Mouse (Mus musculus) embryonic fibroblast, embryonic 13.5 days (primary cell): ENCODE results near the gene Ccdc183.

Source experiments
- CTCF ChIP-seq: IDR thresholded peaks from 2 replicates; pipeline ENCODE4 v1.5.1; 2011; ENCODE audit warnings: mild to moderate bottlenecking, control low read depth, low read length, moderate library complexity, borderline replicate concordance; ENCODE audit not compliant: insufficient read depth
- POLR2A ChIP-seq: IDR thresholded peaks from 2 replicates; pipeline ENCODE4 v1.6.1; 2011; ENCODE audit warnings: low read depth, mild to moderate bottlenecking, control low read depth, low read length, moderate library complexity

DNA sequence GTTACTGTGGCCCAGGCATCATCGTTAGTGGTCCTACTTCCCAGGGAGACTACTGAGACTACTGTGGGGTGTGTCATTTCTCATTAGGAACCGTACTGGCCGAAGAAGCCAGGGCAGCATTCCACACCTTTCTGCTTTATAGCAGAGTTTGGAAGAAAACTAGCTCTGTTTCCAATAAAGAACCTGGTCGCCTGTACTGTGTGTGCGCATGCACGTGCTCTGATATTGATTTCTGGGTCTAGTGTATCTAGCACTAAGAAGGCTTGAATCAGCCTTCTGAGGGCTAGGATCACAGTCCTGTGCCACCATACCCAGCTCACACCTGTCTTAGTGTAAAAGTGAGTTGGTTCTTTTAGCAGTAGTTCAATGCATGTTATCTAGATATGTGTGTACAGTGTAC lies 58.7 kb downstream of the Ccdc183 start:
- TF ChIP-seq CTCF (no peak), POLR2A (no peak)
